Mouse (Mus musculus): Measurements from ENCODE around the gene Nyap1.

GRCm38 (mm10) chr5:137695930-137696329 lies 45.5 kb downstream of the Nyap1 start:
- TF ChIP-seq CTCF (IDR thresholded peaks at IDR 0.05; ENCODE audit: control insufficient read depth, insufficient read depth, insufficient read length), result no peak
- no peak for TF ChIP-seq USF1 (IDR thresholded peaks at IDR 0.05; ENCODE audit: low read depth)
- no peak for TF ChIP-seq MYOG (IDR thresholded peaks at IDR 0.05; ENCODE audit: control insufficient read depth, extremely low read depth, insufficient read length)
- no peak for TF ChIP-seq CEBPB (IDR thresholded peaks at IDR 0.05; ENCODE audit: low read depth)
- TF ChIP-seq MYOD1 (IDR thresholded peaks at IDR 0.05; ENCODE audit: control insufficient read depth, insufficient read length, low read depth), result no peak
